Mouse (Mus musculus) layer of hippocampus, adult 11-12 months (tissue): ENCODE measurements at regions not wholly inside any gene's neighbourhood (a gene's known extent, or its start where the extent isn't known, plus 50 kb on each side); places are given as distances from the start of the nearest gene placed in this dataset.

ENCODE experiments used
- DNase-seq: peaks from one replicate; pipeline ENCODE4 v3.0.0; 2022; ENCODE audit warnings: low spot score

GRCm38 (mm10) chr13:47862896-47863295 lies 398.1 kb upstream of the Id4 start:
- no peak for DNase-seq

DNA sequence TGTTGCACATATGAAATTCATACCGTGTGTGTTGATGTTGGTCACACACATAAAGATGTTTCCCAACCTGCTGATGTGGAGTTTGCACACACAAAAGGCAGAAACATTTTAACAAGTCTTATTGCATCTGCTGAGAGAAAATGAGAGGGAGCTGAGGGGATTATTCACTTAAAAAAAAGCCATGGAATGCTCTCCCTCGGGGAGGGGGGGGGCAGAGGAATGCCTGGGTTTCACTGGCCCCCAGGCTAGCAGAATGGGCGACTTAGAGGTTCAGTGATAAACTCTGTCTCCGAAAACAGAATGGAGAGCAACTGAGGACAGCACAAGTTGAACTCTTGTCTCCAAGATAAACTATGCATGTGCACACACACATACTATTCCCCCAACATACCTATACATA lies 392.4 kb upstream of the Id4 start:
- no peak for DNase-seq

- DNase-seq = no peak
These were observed 391.1 kb upstream of the Id4 start for GRCm38 (mm10) chr13:47869670-47870532.

DNA sequence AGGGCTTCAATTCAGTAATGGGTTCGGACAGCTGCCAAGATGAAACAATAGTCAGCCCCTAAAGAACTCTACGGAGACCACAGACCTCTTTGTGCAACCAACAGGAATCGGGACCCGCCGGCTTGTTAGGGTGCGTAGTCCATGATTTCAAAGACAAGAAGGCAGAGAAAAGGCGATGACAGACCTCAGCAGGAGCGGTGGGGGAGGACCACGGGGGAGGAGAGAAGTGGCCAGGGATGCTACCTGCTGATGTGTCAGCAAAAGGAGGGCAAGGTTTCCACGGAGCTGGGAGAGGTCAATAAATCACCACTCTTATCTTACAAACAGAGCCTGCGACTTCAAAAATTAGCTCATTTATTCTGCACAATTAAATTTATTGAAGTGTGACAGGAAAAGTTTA lies 388.4 kb upstream of the Id4 start:
- DNase-seq = no peak

DNA sequence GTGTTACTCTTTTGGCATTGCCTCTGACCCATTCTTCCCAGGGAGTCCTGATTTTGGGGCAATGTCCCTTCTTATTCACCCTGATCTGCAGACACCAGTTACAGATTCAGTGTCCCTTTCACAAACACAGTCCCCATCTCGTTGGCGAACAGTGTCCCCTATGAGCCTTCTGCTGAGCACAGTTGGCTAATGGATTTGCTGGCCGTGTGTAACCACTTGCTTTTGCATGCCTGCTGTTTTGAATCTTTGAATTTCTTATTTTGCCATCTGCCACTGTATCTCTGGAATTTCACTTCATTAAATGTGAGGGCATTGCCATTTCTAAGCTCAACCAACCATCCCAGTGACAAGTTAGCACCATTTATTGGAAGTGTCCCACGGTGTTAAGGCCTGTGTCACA lies 368.5 kb upstream of the Id4 start:
- DNase-seq = no peak

DNA sequence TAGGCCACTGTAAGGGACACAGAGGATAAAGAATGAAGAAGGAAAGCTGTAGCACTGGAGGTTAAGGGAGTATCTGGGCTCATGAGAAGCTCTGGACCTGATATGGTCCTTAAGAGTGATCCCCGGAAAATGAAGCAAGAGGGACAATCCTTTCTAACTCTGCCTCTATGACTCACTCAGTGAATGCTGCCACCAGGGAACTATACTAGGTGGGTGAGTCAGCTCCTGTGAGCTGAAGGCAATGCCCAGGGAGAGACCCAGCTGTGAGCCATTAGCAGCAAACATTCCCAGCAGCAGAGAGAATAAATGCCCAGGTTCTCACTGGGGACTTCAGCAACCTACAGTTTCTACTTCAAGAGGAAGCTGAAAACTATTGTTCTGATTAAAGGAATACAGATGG lies 366.7 kb upstream of the Id4 start:
- no peak for DNase-seq

DNA sequence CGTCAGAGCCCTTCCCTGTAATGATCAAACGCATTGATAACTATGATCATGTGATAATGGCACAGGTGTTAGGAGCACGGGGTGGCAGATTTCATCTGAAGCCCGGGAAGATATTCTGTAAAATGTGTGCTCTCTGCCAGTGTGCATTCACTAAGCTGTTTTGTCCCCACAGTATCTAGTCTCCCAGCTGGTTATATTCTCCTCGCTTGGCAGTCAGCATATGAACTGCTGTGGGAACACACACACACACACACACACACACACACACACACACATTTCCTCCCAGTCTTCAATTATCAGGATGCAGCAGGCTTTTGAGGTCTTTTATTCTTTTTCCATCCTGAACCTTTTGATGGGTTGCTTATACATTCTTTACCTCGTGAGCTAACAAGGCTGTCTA lies 365.8 kb upstream of the Id4 start:
- peak; percentile 15 for DNase-seq

DNA sequence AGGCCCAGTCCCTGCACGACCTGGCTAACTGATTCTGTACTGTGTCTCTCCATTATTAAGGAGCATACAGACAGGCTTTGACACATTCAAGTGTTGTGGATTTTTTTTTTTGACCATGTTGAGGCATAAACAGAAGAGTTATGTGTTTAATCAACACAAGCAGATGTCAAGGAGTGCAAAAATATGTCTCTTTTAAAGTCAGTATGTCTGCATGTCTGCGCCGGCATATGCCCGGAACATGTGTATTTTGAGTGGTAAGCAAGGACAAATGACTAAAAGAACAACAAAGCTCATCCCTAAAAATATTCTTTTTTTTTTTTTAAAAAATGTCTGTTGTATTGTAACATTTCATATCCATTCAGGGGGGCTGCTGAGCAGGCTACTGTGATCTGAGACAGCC lies 364.4 kb upstream of the Id4 start:
- peak; percentile 11 for DNase-seq

DNA sequence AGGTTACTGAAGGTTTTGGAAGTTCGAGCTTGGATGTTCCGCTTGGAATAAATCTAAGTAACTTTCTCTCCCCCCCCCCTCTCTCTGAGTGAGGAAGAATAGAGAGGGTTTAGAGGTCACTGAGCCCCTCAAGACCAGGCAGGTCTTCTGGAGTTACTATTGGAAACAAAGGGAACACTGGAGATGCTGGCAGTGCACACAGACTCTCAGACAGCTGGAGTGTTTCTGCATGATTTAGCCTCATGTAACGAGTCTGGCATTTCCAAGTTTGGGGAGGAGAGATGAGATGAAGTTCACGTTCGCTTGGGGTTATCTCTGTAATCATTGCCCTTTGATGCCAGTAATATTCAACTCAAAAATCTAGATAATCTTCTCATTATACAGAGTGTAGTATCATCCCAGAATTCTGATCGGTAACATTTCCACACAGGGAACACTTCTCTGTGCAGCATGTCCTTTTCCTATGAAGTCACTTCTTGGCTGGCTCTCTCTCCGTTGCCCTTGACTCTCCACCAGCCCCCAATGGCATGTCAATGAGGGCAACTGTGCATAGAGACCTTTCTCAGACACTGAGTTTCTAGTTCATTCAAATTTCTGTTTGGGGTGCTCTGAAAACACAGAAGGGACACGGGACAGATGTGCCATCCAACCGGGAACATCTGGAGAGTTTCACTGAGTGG lies 351.0 kb upstream of the Id4 start:
- DNase-seq = peak; percentile 6

DNA sequence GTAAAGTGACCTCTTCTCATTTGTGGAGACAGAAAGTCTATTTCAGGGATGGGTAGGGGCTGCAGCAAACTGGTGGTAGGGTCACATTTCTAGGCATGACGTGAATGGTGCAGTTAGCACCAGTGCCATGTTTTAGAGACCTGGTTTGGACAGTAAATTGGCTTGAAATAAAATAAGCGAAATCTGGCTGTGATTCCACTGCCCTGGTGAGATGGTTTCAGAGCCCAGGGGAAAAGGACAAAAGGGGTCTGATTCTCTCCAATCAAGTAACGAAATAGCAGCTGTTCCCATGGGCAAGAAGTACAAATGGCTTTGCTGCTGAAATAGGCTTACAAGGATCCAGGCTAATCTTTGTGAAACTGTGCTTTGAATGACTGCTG lies 350.5 kb upstream of the Id4 start:
- DNase-seq = no peak

DNA sequence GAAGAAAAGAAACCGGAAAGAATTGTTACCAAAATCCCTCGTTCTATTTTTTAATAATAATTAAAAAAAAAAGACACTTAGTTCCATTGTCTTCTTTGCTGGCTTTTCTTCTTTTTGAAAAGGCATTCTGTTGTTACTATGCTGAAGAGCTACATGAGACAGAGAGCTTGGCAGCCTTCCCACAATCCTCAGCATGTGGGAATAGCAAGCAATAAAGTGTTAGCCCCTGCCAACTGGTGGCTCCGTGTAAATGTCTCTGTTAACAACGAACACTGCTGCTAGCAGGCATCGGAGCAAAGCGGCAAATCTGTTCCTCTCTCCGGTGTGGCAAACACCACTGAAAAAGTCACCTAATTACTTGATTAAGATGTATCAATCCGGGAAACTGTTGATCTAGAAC lies 344.6 kb upstream of the Id4 start:
- DNase-seq = peak; percentile 86

GRCm38 (mm10) chr13:47917370-47917769 lies 343.7 kb upstream of the Id4 start:
- DNase-seq = no peak

DNA sequence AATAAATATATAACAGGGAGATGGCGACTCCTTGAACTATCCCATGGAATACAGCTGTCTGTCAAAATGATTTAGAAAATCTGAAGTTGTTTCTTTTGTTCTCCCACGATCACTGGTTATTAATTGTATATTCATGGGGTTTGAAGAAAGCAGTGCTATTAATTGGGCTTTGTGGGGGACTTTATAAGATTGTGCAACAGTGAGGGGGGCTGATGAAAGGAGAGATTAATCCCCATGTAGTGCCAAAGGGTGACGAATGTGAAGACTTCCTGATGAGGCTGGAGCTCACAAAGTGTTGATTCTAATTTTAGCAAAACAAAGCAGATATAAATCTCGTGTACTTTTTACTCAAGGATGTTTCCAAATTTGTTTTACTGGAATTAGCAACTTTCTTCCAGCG lies 340.0 kb upstream of the Id4 start:
- DNase-seq = no peak

DNA sequence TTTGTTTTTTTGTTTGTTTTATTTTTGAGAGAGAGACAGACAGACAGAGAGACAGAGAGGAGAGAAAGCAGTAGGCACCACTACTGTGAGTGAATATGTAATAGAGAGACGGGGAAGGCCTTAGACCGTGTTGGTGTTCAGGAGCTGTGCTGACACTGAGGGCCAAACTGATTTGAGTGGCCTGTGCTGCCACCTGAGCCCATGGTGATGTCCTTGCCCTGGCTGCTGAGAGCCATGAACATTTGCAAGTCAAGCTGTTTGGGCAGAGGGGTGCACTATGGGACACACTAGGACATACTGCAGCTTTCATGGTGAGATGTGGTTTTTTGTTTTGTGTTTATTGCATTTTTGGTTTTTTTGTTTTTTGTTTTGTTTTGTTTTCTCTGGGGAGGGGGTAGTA lies 320.3 kb upstream of the Id4 start:
- DNase-seq = no peak

DNA sequence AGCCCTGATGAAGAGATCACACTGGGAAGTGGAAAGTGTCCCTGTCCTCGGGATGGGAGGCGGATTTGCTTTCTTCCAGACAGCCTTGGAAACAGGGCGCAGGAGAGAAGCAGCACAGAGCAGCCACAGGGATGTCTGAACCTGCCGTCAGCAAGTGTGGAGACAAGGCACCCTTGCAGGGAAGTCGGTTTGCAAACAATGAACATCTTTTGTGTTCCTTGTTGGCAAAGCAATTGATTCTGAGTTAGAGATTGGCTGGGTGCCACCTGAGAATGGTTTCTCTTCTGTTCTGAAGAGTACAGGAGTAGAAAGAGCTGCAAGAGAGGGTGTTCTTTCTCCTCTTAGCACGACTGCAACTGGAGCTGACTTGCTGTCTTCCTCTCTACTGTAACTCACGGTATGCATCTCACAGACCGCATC lies 318.6 kb upstream of the Id4 start:
- peak; percentile 9 for DNase-seq

DNA sequence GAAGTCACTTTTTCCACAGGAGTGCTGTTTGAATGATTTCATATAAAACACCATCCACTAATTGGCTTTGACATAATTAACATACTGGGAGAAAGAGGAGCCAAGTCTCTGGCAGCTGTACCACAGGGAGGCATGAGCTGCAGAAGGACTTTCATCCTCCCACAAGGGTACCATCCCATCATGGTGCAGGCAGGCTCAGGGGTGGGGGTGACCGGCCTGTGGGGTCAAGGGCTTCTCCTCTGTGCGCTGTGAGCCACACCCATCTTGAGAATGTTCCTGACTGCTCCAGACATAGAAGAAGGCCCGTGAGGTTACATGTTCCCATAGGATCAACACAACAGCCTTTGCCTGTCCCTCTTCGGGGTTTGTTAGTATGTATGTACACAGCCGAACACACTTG lies 317.4 kb upstream of the Id4 start:
- DNase-seq = no peak

DNA sequence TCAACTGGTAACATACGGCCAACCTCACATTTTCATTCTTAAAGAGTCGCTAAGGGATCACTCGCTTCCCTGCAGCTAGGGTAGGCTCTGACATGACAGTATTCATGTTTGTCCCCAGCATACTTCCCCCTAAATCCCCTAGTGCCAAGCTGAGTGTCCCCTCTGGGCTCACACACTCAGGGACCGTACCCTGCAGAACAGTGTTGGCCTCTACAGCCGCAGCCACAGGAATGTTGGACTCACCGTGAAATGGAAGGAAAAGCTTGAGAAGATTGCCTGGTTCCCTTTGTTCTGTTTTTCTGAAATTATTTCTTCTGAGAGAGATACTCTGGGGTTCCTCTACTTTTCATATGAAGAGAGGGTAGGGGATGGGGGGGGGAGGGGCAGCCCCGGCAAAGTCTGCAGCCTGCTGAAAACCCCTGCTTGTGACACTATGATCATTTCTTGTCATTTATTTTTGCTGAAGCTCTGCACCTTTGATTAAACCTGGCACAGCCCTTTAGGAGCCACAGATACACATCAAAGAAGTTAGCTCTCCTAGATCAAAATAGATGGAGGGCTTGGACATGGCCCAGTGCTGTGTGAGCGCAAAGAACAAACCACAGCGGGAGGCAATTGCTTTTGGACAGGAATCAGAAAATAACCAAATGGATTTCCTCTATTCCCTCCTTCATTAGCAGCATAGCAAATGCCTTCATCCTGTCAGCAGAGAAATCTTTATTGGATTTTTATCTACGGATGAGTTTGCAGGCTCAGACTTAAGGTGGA lies 312.7 kb upstream of the Id4 start:
- DNase-seq = peak; percentile 11

GRCm38 (mm10) chr13:47950456-47950855 lies 310.6 kb upstream of the Id4 start:
- DNase-seq = no peak

- no peak for DNase-seq
These were observed 310.0 kb upstream of the Id4 start for GRCm38 (mm10) chr13:47951043-47951442.

DNA sequence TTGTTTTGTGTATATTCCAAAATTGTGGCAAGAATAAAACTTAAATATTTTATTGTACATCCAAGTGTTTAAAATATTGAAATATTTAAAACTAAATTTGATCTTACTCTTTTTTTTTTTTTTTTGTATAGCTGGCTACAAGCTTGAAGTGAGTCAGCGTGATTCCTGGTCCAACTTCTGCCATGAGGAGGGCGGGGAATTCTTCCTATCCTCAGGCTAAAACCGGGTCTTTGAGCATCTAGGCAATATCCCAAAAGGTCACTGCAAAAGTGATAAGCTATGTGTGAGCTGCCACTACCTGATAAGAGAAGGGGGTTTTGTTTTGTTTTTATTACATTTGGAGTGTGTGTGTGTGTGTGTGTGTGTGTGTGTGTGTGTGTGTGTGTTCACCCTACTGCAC lies 308.1 kb upstream of the Id4 start:
- no peak for DNase-seq

DNA sequence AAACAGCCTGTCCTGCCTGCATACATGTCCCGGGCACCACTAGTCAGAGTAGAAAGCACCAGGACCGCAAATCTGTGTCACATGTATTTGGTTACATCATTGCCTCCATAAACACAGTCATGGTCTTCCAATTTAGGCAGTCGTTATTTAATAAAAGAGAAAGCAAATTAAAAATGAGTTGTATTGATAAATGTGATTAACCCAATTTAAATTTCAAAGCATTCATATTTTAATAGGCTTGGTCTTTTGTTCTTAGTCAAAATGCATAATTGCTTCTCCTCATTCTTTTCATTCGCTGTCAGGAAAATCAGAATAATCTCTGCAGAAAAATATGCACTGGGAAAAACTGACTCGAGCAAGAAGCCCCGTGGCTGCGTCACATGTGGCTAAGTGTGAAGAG lies 307.3 kb upstream of the Id4 start:
- DNase-seq = no peak

DNA sequence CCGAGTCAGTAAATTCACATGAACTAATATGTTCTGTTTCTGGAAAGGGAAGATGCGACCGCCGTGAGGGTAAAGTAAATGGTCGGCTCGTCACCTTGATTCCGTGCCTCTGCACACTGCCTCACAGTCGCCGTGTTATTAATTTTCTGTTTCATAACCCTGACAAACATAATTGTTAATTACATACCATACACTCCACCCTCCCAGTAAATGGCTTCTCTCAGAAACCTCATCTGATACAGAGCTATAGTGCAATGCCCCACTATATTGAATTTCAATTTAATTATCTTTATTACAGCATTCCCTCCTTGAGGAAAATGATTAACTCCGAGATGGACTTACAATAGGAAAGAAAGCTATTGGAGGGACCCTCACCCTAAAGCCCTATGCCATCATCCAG lies 305.5 kb upstream of the Id4 start:
- no peak for DNase-seq

DNA sequence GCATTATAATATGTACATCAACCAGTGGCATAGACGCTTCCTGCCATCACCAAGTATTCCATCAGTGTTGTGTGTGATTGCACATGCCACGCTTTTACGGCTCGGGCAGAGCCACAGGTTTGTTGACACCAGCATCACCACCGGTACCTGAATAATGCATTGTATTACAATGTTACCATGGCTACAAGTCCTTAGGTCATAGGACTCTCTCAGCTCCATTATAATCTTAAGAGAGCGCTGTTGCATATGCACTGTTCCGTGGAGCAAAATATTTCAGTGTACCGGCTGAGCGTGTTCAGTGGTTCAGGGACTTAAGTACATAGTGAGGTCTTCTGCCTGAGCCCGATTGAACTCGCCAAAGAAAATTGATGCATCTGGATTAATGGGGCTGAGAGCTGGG lies 303.4 kb upstream of the Id4 start:
- no peak for DNase-seq
